Mouse (Mus musculus): ENCODE results near the gene Hectd4.

Hectd4 gene

DNA sequence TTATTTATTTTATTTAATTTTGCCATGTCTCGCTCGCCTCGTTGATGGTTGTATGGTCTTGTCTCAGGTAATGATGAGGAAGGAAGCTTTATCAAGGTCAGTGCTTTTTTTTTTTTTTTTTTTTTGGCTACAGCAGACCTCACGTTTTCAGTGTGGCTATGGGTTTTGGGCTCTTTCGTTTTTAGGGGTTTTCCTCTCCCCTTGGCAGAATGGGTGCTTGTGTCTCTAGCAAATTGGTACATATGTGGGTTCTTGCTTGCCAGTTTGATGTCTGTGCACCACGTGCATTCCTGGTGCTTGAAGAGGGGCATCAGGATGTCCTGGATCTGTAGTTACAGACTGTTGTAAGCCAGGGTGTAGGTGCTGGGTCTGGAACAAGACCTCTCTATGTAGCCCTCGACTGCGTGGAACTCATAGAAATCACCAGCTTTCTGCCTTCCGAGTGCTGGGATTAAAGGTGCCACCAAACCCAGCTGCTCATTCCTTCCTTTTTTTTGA lies 179.0 kb downstream of the Hectd4 start:
- DNase-seq = no peak

DNA sequence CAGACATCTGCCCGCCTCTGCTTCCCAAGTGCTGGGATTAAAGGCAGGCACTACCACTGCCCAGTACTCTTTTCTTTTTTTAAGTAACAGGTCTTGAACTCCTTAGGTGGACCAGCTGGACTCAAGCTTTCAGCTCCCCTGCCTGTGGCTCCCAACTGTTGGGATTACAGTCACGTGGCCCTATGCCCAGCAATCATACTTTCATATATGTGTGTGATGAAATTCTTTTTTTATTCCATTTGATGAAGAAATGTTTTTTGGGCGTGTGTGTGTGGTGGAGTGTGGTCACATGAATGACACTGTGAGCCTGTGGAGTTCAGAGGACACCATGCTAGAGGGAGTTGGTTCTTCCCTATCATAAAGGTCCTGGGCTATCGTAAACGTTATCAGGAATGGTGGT lies 179.5 kb downstream of the Hectd4 start:
- DNase-seq = no peak

DNA sequence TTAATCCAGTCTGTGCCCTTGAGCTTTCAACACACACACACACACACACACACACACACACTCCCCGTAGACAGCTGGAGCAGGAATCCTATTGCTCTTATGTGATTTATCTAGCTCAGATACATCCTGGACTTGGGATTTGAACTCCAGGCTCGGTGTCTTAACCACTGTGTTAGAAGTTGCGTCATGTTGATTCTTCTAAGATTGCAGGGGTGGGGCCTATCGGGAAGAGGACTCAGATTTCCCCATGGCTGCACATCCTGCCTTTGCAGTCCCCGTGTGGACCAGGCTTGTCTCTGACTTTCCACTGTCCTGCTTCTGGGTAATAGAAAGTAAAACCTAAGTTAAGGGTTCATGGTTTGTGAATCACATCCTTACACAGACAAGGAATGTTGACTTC lies 180.0 kb downstream of the Hectd4 start:
- no peak for DNase-seq

DNA sequence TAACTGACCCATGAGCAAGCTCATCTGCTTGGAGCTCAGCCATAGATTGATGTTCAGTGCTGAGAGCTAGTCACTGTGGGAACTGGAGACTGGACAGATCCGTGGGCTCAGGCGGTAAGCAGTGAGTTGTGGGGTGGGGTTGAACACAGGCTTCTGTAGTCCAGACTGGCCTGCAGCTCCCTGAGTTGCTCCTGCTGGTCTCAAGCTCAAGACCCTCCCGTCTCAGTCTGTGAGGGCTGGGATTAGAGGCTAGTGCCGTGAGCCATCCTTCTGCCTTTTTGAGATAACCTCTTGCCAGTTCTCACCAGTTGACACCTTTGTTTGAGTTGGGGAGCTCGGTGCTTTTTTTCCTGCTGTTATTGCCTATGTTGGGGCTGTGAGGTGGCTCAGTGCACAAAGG lies 180.8 kb downstream of the Hectd4 start:
- DNase-seq = no peak

DNA sequence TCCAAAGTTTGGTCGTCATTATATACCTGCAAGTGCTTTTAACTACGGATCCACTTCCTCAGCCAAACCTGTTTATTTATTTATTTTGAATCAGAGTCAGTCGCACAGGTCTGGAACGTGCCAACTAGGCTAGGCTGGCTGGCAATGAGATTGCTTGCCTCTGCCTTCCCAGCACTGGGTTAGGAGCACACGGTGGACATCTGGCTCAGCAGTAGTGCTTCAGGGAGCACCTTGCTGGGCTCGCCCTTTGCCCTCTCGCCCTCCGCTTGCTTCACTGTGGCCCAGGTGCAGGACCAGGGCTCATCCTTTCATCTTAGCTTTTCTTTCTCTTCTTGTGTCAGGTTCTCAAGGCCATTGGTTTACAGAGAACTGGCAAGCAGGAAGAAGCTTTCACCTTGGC lies 187.8 kb downstream of the Hectd4 start:
- no peak for DNase-seq

DNA sequence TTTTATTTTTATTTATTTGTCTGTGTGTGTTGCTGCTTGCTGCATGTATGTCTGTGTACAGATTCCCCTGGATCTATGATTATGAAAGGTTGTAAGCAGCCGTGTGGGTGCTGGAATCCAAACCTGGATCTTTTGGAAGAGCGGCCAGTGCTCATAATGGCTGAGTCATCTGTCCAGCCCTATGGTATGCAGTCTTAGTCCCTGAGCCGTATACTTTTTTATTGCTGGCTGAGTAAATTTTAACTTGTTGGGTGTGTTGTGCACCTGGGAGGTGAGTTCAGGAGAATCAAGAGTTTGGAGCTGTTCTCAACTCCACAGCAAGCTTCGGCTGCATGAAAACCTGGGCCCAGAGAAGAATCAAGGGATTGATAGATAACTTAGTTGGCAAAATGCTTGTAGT lies 191.0 kb downstream of the Hectd4 start:
- DNase-seq = no peak
